Mouse (Mus musculus) adrenal gland, adult 2 months (tissue): ENCODE results near the gene Gm6902. TPM values are rescaled to one million over a fixed set of nuclear protein-coding genes. Genes with fewer than 3 reads are reported as not detected.
"Not testable (repeated sequence)": the region's sequence is repeated elsewhere in the genome, so short reads cannot be mapped to it uniquely, and the experiment has no call there.

Experiments
- DNase-seq: peaks from one replicate; pipeline ENCODE4 v3.0.0; 2021
- long read RNA-seq: library from polyadenylated mRNA; stranded (forward); transcript quantifications from one replicate; pipeline ENCODE4 v2.0.0, GENCODE M21; 2021
- polyA plus RNA-seq: library from polyadenylated mRNA; depleted of rRNA; stranded (reverse); fragments of >200 nt; gene quantifications from 2 replicates; pipeline ENCODE4 v1.2.3, GENCODE M21; 2012; rRNA removed
- total RNA-seq, 2 experiments: library from RNA; stranded (reverse); gene quantifications; 2 replicates each; pipeline ENCODE4 v1.2.3; 2021

Gene Gm6902
- total RNA-seq (not detected), polyA plus RNA-seq (not detected in 2 replicates)
- long read RNA-seq: 0 reads

- not testable (repeated sequence) for DNase-seq
Measured at GRCm38 (mm10) chr7:23278800-23279199, at the start of gene Gm6902. Gene Gm6902 (minus strand): TSS chr7:23278900.

GRCm38 (mm10) chr7:23300892-23301291 lies 22.2 kb upstream of the Gm6902 start, which contains the start of gene Nlrp4e:
Gene Nlrp4e (plus strand): TSS chr7:23301192.
- not testable (repeated sequence) for DNase-seq

GRCm38 (mm10) chr7:23251582-23251981 lies 27.1 kb downstream of the Gm6902 start, which contains the start of gene Vmn1r166:
Gene Vmn1r166 (minus strand): TSS chr7:23251682.
- not testable (repeated sequence) for DNase-seq

Other genes with a start within 250 kb of the Gm6902 start
- gene Vmn1r163, start 223.4 kb downstream of the Gm6902 start, total RNA-seq: not detected
- not detected in 2 replicates for gene Vmn1r163, start 223.4 kb downstream of the Gm6902 start, polyA plus RNA-seq
- not detected for gene Gm8720, start 211.4 kb downstream of the Gm6902 start, total RNA-seq
- gene Gm8720, start 211.4 kb downstream of the Gm6902 start, polyA plus RNA-seq: not detected in 2 replicates
- gene Gm10662, start 134.4 kb downstream of the Gm6902 start, total RNA-seq: not detected
- gene Gm10662, start 134.4 kb downstream of the Gm6902 start, polyA plus RNA-seq: not detected in 2 replicates
- gene Vmn1r165, start 61.6 kb downstream of the Gm6902 start, total RNA-seq: not detected
- not detected in 2 replicates for gene Vmn1r165, start 61.6 kb downstream of the Gm6902 start, polyA plus RNA-seq
- gene Vmn1r166, start 27.2 kb downstream of the Gm6902 start, total RNA-seq: not detected
- gene Vmn1r166, start 27.2 kb downstream of the Gm6902 start, polyA plus RNA-seq: not detected in 2 replicates
- gene Nlrp4e, start 22.3 kb upstream of the Gm6902 start, total RNA-seq: not detected
- not detected in 2 replicates for gene Nlrp4e, start 22.3 kb upstream of the Gm6902 start, polyA plus RNA-seq
- gene Nlrp5, start 107.0 kb upstream of the Gm6902 start, total RNA-seq: not detected
- not detected in 2 replicates for gene Nlrp5, start 107.0 kb upstream of the Gm6902 start, polyA plus RNA-seq
- gene Vmn1r167, start 228.3 kb upstream of the Gm6902 start, total RNA-seq: not detected
- not detected in 2 replicates for gene Vmn1r167, start 228.3 kb upstream of the Gm6902 start, polyA plus RNA-seq